Mouse (Mus musculus) heart, embryonic 11.5 days (tissue): ENCODE data around the gene Rasd1. TPM values are rescaled to one million over a fixed set of nuclear protein-coding genes. Genes with fewer than 3 reads are reported as not detected.
"Not testable (repeated sequence)": the region's sequence is repeated elsewhere in the genome, so short reads cannot be mapped to it uniquely, and the experiment has no call there.

Experiments used
- ATAC-seq: fragments of 200-750 bp; cut with Nextera tagmentation; replicated peaks from 2 replicates; pipeline ENCODE4 v1.8.0; 2017; ENCODE audit warnings: moderate library complexity; ENCODE audit not compliant: insufficient number of reproducible peaks, low FRiP score, low TSS enrichment
- H3K27ac ChIP-seq: fragments of 300-500 bp; sonication (generic); 2 replicates; pipeline ENCODE4 v1.5.1; 2014; ENCODE audit warnings: mild to moderate bottlenecking, low read depth, low read length
- H3K27me3 ChIP-seq: fragments of 300-500 bp; sonication (generic); 2 replicates; pipeline ENCODE4 v1.6.1; 2014; ENCODE audit warnings: mild to moderate bottlenecking, low read length, mixed read lengths; ENCODE audit not compliant: control insufficient read depth, insufficient read depth
- H3K36me3 ChIP-seq: fragments of 300-500 bp; sonication (generic); 2 replicates; pipeline ENCODE4 v1.6.1; 2014; ENCODE audit warnings: mild to moderate bottlenecking, low read length, moderate library complexity, mixed read lengths; ENCODE audit not compliant: control insufficient read depth, insufficient read depth
- H3K4me1 ChIP-seq: fragments of 300-500 bp; sonication (generic); 2 replicates; pipeline ENCODE4 v1.6.1; 2014; ENCODE audit warnings: low read length; ENCODE audit not compliant: control insufficient read depth, insufficient read depth
- H3K4me2 ChIP-seq: fragments of 300-500 bp; sonication (generic); 2 replicates; pipeline ENCODE4 v1.6.1; 2014; ENCODE audit warnings: mild to moderate bottlenecking, moderate library complexity
- H3K4me3 ChIP-seq: fragments of 300-500 bp; sonication (generic); 2 replicates; pipeline ENCODE4 v1.5.1; 2014; ENCODE audit warnings: low read depth, low read length
- H3K9ac ChIP-seq: fragments of 300-500 bp; sonication (generic); 2 replicates; pipeline ENCODE4 v1.6.1; 2014; ENCODE audit warnings: mild to moderate bottlenecking, low read depth, low read length, moderate library complexity
- H3K9me3 ChIP-seq: fragments of 300-500 bp; sonication (generic); replicated peaks from 2 replicates; pipeline ENCODE4 v1.6.1; 2016; ENCODE audit warnings: low read length; ENCODE audit not compliant: control insufficient read depth
- WGBS: fragments of 180-500 bp; shearing (Covaris S2); extraction: QIAGEN DNeasy Blood & Tissue Kit; methylation state at CpG from one replicate; pipeline ENCODE4 v1.1.7; 2014; ENCODE audit not compliant: insufficient replicate concordance; 5-methylcytosine and 5-hydroxymethylcytosine counted together
- polyA plus RNA-seq: library from polyadenylated mRNA; unstranded; fragments of >200 nt; fragmentation: Nextera tagmentation; extraction: Ambion mirVana; gene quantifications from 2 replicates; pipeline ENCODE4 v1.2.1, GENCODE M21; 2014

Rasd1 gene
- polyA plus RNA-seq, 1 experiment from 2014 or later: 12.0 TPM

GRCm38 (mm10) chr11:59956749-59957148 lies 8.0 kb downstream of the Rasd1 start:
- ATAC-seq: no peak
- H3K27me3 ChIP-seq: no peaks in the 10 kb centered on the region
- H3K36me3 ChIP-seq: peaks cover 5% of the 10 kb centered on the region; the same call in 1 of the 2 replicates
- H3K4me1 ChIP-seq: peaks cover 28% of the 10 kb centered on the region
- no peak overlapping the region for H3K4me2 ChIP-seq
- WGBS: 75% methylated on average over 6 of the region's 6 CpGs
- no peak overlapping the region for H3K27ac ChIP-seq
- no peaks in the 10 kb centered on the region for H3K9me3 ChIP-seq
- H3K9ac ChIP-seq: no peak overlapping the region
- H3K4me3 ChIP-seq: no peak overlapping the region

- H3K36me3 ChIP-seq: peaks cover 3% of the 10 kb centered on the region; the same call in 1 of the 2 replicates
- no peak overlapping the region for H3K27ac ChIP-seq
- no peak overlapping the region for H3K4me2 ChIP-seq
- no peaks in the 10 kb centered on the region for H3K27me3 ChIP-seq
- ATAC-seq: no peak
- WGBS: 82% methylated on average over 14 of the region's 14 CpGs
- H3K4me3 ChIP-seq: no peak overlapping the region
- H3K9ac ChIP-seq: no peak overlapping the region
- no peaks in the 10 kb centered on the region for H3K9me3 ChIP-seq
- peaks cover 11% of the 10 kb centered on the region for H3K4me1 ChIP-seq
Measured at GRCm38 (mm10) chr11:59952892-59953291, 11.9 kb downstream of the Rasd1 start.

- 0 out of 2 replicates have a peak, but pooled peaks have one; percentile 62 for ATAC-seq
- Histone ChIP-seq H3K9ac (peak overlapping the region; percentile 99), H3K36me3 (no peaks in the 10 kb centered on the region; the same call in 1 of the 2 replicates), H3K27ac (peak overlapping the region; percentile 62), H3K9me3 (no peaks in the 10 kb centered on the region), H3K4me1 (peaks cover 11% of the 10 kb centered on the region; the same call in 1 of the 2 replicates), H3K4me2 (peak overlapping the region; percentile 69), H3K4me3 (peak overlapping the region; percentile 99), H3K27me3 (no peaks in the 10 kb centered on the region)
- 2% methylated on average over 16 of the region's 16 CpGs for WGBS
Measured at GRCm38 (mm10) chr11:59948401-59948767, 16.4 kb downstream of the Rasd1 start.

GRCm38 (mm10) chr11:59947752-59948400 lies 16.9 kb downstream of the Rasd1 start, which contains the start of gene Med9:
Gene Med9, plus strand, starts transcription at chr11:59948206.
- no peaks in the 10 kb centered on the region for H3K27me3 ChIP-seq
- no peaks in the 10 kb centered on the region for H3K9me3 ChIP-seq
- H3K4me2 ChIP-seq: peak within 1 kb of the TSS; percentile 69
- peak within 1 kb of the TSS; percentile 99 for H3K4me3 ChIP-seq
- peak within 1 kb of the TSS; percentile 62 for H3K27ac ChIP-seq
- peak; percentile 93 for ATAC-seq
- peaks cover 11% of the 10 kb centered on the region; the same call in 1 of the 2 replicates for H3K4me1 ChIP-seq
- 1% methylated on average over 43 of the region's 43 CpGs for WGBS
- no peaks in the 10 kb centered on the region; the same call in 1 of the 2 replicates for H3K36me3 ChIP-seq
- peak within 1 kb of the TSS; percentile 99 for H3K9ac ChIP-seq

GRCm38 (mm10) chr11:59944855-59945254 lies 19.9 kb downstream of the Rasd1 start:
- H3K36me3 ChIP-seq, H3K9me3 ChIP-seq, H3K4me3 ChIP-seq, ATAC-seq, H3K4me2 ChIP-seq, H3K27me3 ChIP-seq, H3K9ac ChIP-seq, H3K27ac ChIP-seq: not testable (repeated sequence)
- WGBS: 90% methylated on average over 9 of the region's 10 CpGs
- peaks cover 13% of the 10 kb centered on the region; the same call in 1 of the 2 replicates for H3K4me1 ChIP-seq

GRCm38 (mm10) chr11:59941391-59941790 lies 23.4 kb downstream of the Rasd1 start:
- 14% methylated on average over 3 of the region's 3 CpGs for WGBS
- Histone ChIP-seq H3K36me3 (no peaks in the 10 kb centered on the region), H3K9me3 (no peaks in the 10 kb centered on the region), H3K9ac (no peak overlapping the region), H3K4me2 (no peak overlapping the region), H3K27me3 (0 out of 2 replicates have a peak, but pooled peaks cover 2% of the 10 kb centered on the region), H3K4me1 (0 out of 2 replicates have a peak, but pooled peaks cover 5% of the 10 kb centered on the region), H3K27ac (no peak overlapping the region), H3K4me3 (no peak overlapping the region)
- no peak for ATAC-seq

GRCm38 (mm10) chr11:59940645-59941044 lies 24.1 kb downstream of the Rasd1 start:
- H3K4me1 ChIP-seq: 0 out of 2 replicates have a peak, but pooled peaks cover 5% of the 10 kb centered on the region
- no peak overlapping the region for H3K4me2 ChIP-seq
- no peak for ATAC-seq
- no peaks in the 10 kb centered on the region for H3K9me3 ChIP-seq
- H3K4me3 ChIP-seq: no peak overlapping the region
- WGBS: 23% methylated on average over 3 of the region's 3 CpGs
- no peak overlapping the region for H3K9ac ChIP-seq
- H3K27ac ChIP-seq: no peak overlapping the region
- 0 out of 2 replicates have a peak, but pooled peaks cover 2% of the 10 kb centered on the region for H3K27me3 ChIP-seq
- no peaks in the 10 kb centered on the region for H3K36me3 ChIP-seq

- Histone ChIP-seq H3K27ac (no peak overlapping the region), H3K9ac (no peak overlapping the region), H3K4me3 (no peak overlapping the region), H3K4me2 (no peak overlapping the region), H3K36me3 (no peaks in the 10 kb centered on the region), H3K4me1 (0 out of 2 replicates have a peak, but pooled peaks cover 5% of the 10 kb centered on the region), H3K9me3 (no peaks in the 10 kb centered on the region), H3K27me3 (0 out of 2 replicates have a peak, but pooled peaks cover 2% of the 10 kb centered on the region)
- 76% methylated on average over 1 of the region's 1 CpGs for WGBS
- ATAC-seq: no peak
Measured at GRCm38 (mm10) chr11:59939821-59940220, 24.9 kb downstream of the Rasd1 start.
